Mouse (Mus musculus) ovary, postnatal 14 days (tissue): ENCODE data around the gene Plxdc2.

Experiments used
- DNase-seq: peaks from one replicate; pipeline ENCODE4 v3.0.0; 2022; ENCODE audit warnings: low spot score

Plxdc2 gene

DNA sequence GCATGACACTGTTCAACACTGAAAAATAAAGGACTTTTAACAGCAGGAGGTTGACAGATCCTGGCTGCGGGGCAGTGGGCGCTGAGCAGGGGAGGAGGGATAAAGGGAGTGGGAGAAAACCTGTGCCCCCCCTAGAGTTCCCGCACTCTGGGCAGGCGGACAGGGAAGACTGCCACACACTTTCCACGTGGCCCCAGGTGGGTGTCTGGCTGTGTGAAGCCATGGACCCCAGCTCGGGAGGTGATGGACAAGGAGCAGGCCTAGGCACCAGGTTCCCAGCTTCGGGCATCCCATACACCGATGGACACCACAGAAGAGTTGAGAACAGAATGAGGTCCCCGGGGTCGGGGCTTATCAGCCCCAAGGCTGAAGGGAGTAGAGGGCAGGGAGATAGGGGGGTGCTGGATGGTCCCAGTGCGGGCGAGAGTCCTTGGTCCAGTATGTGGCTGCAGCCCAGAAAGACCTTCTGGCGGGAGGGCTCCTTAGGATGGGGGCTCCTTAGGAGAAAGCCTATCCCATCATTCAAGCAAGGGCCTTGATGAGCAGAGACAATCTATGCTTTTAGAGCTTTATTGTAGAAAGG lies 215.2 kb downstream of the Plxdc2 start:
- no peak for DNase-seq

DNA sequence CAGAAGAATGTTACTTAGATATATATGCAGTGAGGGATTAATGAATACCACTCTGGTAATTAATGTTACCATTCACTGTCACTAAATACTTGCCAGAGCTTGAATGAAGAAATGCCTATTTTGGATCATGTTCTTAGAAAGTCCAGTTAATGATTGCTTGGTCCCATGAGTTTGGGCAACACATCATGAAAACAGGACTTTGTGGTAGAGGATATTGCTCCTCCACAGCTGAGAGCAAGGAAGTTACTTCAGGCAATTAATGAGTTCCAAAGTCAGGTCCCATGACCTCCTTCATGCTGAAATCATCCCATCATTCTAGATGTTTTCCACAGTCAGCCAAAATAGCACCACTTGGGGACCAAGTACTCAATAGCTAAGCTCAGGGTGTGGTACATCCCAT lies 220.5 kb downstream of the Plxdc2 start:
- no peak for DNase-seq

DNA sequence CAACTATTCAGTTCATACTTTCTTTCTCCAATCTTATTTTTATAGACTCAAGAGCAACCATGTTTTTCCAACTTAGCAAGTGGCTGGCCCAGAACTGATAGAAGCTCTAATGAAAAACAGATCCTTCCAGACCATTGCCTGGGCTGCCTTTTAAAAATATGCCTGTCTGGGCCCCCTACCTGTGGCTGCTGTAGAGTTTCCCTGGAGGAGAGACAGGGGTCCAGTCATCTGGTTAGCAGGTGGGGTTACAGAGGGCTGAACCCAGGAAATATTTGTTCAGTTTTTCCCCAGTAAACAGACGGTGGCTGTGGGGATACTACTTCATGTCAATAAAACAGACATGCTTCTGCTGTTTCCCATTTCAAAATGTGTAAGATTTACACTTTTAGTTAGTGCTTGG lies 222.0 kb downstream of the Plxdc2 start:
- no peak for DNase-seq

DNA sequence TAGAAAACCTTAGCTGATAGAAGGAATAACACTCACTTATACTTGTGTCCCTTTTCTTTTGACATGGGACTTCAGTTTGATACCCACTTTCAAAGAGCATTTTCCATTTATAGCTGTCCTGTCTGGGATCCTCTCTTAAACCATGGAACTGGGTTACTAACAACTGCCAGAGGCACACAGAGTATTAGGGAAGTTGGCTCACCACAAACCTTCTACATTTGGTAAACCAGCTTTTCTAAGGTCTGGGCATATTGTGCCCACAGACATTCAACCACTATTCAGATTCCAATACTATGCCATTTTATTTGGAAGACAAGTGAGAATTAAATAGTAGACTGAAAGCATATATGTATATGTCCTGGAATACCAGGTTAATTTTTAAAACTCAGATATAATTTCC lies 232.4 kb downstream of the Plxdc2 start:
- no peak for DNase-seq

DNA sequence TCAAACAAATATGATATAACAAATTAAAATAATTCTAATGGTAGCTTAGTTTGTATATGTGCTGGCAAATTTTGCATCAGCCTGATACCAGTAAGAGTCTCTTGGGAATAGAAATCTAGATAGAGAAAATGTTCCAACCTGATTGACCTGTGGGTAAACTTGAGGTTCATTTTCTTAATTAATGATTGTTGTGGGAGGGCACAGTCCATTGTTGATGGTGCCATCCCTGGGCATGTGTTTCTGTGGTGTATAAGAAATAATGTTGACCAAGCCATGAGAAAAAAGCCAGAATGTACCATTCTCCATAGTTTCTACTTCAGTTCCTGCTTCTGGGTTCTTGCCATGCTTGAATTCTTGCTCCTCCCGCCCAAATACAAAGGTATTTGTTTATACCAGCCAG lies 239.3 kb downstream of the Plxdc2 start:
- no peak for DNase-seq

DNA sequence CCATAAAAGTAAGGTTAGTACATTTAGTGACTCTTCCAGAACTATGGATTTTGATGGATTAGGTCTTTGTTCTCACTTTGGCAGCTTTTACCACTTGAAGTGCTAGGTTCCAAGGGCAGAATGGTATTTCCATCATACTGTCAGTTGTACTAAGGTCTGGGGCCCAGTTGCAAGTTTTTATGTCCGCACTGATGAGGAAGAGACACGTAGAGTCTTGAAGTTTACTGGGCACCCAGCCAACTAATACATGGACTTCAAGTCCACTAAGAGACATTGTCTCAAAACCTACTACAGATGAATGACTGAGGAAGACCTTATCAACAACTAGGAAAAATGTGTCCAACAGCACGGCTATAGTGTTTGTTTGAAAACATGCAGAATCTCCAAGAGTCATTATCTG lies 242.1 kb downstream of the Plxdc2 start:
- DNase-seq, result no peak

DNA sequence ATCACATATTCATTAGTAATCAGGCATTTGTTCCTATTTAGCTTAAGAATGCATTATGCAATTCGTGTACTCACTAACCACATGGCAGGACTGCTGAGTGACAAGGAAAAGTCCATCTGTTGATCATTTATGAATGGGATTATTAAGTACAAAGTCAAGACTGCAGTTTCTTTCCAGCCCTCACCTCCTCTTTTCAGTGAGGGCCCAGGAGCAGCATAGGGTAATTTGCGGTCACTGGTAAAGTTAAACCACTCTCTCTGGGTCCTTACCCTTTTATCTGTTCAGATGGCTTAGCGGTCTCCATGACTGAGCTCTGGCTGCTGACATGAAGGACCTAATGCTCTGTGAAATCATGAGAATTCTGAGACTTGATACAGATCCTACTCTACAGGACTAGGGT lies 248.2 kb downstream of the Plxdc2 start:
- no peak for DNase-seq

DNA sequence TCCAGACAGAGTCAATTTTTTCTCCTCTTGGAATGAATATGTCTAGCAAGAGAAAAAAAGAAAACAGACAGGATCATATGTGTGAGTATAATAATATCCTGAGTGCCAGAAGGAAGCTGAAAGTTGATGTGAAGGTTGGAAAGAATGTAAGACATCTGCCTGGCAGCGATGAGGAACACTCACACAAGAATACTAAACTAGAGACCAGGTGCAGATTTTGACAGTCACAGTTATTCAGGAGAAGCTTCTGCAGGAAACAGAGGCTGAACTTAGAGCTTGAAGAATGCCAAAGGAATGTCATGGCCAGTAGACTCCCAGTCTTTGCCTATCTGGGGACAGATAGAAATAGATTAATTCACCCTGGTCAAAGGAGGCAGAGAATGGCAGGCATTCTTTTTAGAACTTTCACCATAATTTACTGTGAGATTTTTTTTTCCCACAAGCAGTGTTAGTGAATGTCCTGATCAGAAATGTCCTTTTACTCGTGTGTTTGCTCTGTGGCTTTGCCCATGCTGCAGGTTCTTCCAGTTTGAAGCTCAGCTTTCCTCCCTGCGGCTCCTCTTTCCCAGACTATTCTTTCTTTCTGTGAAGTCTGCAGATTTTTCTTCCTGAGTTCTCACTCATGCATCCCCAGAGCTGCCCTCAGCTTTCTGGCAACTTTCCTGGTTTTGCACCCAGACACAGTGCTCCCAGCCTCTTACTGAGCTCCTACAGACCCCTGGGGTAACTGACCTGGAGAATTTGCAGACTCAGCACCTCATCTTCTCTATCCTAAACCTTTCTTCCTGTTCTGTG lies 251.9 kb downstream of the Plxdc2 start:
- no peak for DNase-seq

DNA sequence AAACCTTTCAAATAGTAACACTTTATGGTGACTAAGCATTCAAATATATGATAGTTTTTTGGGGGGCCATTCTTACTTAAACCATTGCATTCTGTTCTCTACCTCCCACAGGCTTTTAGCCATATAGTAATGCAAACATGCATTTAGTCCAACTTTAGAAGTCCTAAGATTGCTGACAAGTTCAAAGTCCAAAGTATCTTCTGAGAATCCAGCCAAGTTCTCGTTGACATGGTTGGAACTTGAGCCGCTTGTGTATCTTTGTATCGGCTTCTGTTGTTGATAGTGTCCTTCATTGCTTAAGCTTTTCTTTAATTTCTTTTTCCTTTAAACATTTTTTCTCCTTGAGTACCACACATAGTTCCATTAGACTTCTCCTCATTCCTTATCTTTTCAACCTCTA lies 286.0 kb downstream of the Plxdc2 start:
- DNase-seq, result no peak

DNA sequence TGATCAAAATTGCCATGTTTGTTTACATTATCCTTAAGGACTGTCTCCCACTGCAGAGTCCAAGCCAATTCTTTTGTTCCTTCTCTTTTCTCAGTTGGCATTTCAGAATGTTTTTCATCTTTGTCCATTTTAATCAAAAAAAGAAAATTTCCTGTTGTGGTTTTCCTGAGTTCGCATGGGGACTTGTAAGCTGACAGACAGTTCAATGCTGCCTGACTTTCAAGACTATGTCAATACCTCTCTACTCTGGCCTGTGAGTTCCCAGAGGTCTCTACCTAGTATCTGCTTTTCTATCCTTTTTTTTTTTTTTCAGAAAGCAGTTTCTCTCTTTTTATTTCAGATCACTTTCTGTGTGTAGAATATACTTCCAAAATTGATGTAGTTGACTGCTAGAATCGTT lies 295.6 kb downstream of the Plxdc2 start:
- DNase-seq, result no peak

DNA sequence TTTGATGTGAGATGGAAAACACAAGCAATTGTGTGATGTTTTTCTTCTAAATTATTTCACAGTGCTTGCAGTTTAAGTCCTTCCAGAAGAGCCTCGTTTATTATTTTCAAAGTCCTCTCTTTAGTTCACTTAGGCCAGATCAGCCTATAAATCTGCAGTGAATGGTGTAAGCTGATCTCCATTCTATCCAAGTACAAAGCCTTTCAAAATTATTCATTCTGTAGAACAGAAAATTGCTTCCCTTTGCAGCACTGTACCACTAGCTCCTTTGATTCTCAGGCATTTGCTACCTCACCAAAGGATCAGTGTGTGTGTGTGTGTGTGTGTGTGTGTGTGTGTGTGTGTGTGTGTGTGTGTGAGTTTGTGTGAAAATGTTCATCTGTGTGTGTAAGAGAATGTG lies 308.4 kb downstream of the Plxdc2 start:
- DNase-seq, result no peak

DNA sequence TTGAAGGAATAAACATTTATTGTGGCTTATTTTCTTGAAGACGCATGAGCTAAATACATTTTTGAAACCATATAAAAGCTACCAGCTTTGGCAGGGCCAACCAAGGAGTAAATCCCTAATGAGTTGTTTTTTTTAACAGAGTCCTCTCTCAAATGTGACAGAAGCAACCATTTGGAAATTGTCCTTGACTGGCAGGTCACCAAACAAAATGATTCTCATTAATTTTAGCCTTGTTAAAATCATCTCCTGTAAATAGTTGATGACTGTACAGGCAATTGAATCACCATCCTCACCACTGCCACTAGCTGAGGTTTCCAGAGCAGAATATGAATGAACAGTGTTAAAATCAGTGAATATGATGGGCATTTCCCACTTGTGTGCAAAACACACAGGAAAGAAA lies 312.3 kb downstream of the Plxdc2 start:
- DNase-seq, result no peak

DNA sequence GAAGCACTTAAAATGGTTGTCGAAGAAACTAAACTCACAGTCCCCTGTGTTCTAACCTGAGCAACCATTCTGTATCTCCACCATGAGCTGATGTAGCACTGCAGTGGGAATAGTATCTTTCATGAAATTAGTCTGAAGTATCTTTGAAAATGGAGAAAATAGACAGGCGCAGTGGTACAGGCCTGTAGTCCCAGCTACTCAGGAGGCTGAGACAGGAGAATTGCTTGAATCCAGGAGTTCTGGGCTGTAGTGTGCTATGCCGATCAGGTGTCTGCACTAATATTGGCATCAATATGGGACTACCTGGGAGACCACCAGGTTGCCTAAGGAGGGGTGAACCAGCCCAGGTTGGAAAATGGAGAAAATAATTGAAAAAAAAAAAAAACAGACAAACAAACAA lies 326.8 kb downstream of the Plxdc2 start:
- no peak for DNase-seq

DNA sequence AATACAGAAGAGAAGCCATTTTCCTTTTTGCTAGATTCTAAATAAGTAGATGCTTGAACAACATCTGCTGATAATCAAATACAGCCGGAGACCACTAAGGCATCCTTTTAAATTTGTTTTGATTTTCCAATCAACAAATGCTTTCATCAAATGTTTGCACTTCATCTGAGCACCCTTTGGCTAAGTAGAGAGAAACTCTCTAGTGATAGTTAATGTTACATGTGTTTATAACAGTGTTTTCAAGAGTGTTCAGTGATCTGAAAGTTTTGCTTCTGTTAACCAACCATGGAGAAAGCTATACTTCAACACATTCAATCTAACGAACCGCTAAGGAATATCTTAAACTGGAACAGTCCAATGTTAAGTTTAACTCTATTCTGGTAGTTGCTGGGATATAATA lies 327.6 kb downstream of the Plxdc2 start:
- DNase-seq, result no peak

DNA sequence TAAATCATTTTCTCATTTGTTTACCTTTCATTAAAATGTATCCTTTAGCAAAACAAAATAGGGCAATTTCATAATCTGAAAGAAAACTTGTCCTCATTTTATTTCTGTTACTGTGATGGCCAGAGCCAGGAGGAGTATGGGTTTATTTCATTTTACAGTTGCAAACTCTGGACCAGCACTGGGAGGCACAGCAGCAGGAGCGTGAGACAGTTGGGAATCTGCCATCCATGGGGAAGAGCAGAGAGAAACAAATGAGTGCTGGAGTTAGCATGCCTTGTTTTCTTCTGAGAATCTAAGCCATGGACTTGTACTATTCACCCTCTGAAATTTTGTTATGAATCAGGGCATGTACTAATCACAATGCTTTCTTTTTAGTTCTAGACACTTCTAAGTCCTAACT lies 328.4 kb downstream of the Plxdc2 start:
- DNase-seq, result peak; percentile 5

DNA sequence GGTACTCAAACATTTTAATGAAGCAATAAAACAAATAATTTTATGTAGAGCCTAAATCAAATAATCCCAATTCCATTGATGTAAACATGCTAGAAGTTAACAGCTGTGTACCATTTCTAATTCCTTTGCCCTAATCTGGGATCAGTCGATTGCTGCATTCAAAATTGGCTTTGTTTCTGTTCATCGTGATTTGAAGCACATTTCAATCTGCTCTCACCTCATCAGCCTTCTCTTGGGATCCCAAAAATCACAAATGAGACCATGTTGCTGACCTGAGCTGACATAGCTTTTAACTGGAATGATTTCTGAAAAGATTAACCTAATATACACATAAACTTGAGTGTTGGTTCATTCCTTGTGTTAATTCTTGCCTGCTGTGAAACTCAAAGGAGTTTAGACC lies 340.3 kb downstream of the Plxdc2 start:
- no peak for DNase-seq

DNA sequence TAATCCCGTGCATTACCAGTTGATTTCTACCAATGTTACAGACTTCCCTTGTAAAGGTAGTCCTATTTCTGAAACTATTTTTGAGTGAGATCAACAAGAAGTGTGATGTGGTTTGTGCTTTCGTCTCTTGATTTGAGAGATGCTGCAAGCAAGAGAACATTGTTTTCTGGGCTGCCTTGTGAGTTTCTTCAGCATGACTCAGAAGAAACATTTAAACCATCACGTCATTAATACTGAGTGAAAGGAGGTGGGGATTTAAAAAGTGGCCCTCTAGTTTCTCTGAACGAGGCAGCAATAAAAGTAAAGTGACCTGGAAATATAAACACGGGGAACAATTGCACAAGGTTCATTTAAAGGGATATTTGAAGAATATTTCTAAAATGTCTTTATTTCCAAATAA lies 341.1 kb downstream of the Plxdc2 start:
- DNase-seq, result no peak

DNA sequence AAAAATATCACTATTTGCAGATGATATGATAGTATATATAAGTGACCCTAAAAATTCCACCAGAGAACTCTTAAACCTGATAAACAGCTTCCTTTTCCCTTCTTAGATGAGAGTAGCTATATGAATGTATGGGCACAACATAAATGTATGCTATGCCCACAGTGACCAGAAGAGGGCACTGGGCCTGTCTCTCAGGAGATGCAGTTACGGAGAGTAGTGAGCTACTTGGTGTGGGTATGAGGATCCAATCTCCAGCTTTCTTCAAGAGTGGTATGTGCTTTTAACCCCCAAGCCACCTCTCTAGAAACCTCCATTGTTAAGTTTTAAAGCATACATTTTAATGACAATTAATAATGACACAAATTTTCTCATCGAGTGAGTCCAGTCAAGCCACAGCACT lies 350.1 kb downstream of the Plxdc2 start:
- DNase-seq, result no peak

DNA sequence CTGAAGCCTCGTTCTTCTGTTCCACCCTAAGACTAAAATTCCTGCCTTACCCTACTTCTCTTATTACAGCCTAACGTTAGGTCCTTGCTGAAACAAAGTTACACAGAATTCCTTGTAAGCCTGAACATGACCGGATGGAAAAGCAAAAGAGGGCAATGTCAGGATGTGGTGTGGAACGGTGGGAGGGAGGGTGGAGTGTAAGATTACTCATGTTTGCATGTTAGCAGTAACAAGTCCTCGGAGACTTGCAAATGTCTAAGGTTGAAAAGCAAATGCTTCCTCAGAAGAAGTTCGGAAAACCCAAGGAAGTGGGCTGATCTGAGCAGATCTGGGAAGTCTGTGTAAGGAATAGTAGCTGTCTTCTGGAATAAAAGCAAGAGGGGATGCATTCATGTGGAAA lies 353.8 kb downstream of the Plxdc2 start:
- DNase-seq, result no peak

DNA sequence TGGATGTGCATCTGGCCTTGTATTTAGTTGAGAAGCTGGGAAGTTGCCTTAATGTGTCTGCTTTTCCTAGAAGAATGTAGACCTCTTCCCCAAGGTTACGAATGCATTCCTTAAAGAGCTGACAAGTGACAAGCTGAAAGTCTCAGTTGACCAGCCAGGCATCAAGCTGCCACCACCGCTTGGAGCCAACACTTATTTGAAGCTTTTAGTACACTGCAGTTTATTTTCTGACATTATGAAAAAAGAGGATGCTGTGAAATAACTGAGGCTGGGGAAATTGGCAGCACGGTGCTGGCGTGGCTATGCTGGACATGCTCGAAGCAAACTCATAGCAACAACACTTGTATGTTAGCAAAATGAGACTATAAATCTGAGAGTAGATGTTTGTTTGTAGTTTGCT lies 374.9 kb downstream of the Plxdc2 start:
- no peak for DNase-seq

DNA sequence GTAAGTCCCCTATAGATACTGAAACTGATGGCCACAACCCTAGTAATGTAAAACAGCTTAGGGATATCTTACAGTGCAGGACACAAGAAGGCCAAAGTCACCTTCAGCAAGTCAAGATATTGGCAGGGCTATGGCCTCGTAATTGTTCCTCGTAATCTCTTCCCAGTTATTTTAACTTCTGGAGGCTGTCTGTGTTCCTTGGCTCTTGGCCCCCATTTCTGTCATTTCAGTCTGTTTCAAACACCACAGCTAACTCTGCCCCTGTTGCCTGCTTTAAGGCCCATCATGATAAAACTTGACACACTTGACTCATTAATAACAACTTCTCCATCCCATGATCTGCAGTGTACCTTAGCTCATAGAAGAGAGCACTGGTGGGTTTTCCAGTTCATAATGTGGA lies 378.3 kb downstream of the Plxdc2 start:
- no peak for DNase-seq

DNA sequence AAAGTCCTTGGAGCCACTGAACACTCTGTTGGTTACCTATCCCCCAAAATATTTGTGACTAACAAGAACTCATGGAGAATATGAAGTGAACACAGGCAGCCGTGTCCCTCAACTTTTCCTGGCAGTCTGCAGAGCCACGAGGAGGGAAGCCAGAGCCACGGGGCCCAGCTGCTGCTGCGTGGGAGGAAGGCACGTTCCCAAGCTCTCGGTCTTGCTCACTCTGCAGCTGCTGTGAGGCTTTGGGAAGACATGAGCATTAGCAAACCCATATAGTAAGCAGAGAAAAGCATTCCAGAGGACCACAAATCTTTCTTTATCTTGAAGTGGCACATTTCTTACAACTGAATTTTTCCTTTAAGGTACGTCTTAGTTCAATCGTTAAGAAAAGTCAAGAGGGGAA lies 382.1 kb downstream of the Plxdc2 start:
- DNase-seq, result peak; percentile 54

DNA sequence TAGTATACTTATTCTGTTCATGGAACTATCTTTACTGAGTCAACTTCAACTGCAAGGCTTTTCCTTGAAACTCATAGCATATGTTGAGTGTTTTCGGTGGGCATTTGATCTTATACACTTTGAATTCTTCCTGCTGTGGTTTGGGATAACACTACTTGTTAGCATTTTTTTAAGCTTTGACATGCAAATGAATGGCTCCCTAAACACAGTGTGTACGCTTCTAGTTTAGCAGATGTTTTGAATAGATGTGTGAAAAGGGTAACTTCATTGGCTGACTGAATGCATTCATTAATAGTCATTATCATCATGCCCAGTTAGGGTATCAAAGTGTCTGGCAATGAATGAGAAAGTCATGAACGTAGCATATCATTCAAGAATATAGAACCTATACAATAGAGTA lies 385.7 kb downstream of the Plxdc2 start:
- no peak for DNase-seq

DNA sequence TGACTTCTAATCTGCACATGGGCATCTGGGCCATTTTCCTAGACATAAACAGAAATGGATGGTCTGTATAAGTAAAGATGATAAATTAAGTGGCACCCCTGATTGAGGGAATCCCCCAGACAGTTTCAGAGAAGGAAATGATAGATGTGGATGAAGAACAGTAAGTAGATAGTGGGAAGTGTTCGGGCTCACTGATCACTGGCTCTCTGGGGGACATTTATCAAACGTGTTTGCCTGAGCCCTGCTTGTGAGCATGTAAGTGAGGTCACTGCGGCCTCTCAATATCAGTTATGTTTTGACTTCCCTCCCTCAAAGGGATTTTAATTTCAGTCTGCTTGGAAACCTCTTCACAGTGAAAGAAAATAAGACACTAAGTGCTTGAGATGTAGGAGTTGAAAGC lies 387.5 kb downstream of the Plxdc2 start:
- no peak for DNase-seq
